8 mouse cellular contexts compared by ENCODE assay signal in the genomic region with DNA sequence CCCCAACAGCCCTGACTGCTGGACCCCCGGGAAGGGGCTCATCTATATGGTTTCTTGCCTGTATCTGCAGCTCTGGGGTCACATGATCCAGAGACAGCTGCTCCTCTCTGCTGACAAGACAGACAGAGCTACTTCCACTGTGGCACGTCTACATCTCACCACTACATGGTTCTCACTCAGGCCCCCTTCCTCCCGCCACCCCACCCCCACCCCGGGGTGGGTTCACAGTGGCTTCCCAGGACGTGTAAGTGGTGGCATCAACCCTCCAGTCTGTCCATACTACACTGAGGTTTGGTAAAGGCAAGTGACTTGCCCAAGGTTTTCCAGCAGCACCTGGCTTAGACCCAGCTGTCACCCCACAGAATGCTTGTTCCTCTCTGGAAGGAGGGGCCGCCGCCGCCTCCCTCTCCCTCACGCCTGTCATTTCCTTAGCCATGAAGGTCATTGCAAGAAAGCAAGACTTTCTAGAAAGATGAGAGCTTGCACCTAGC. TPM values are rescaled to one million over a fixed set of nuclear protein-coding genes. Genes with fewer than 3 reads are reported as not detected.
A peak's percentile ranks its signal among the peaks of the same experiment; 100 is the strongest.
DNase-seq lines count a peak whose midpoint lies in the region; ATAC-seq lines count a peak whose summit lies in the region.

No protein-coding gene starts in this region.

- H3K4me3 ChIP-seq in limb, embryonic 13.5 days: peak overlapping the region; percentile 81

- no peaks in the 10 kb centered on the region for H3K27me3 ChIP-seq in limb, embryonic 13.5 days

- H3K9ac ChIP-seq in limb, embryonic 13.5 days: peak overlapping the region; percentile 91

- ATAC-seq in frontal cortex, adult (ENCODE audit: low TSS enrichment): peak; percentile 7; the same call in 1 of the 2 replicates
- no peak for ATAC-seq in limb, embryonic 13.5 days (ENCODE audit: low FRiP score, low read depth)
- no peak for ATAC-seq in CD4-positive, CD25-positive, alpha-beta regulatory T cell, adult 4 months

- 49% methylated on average over 9 of the region's 9 CpGs for WGBS in limb, embryonic 13.5 days

- no peaks in the 10 kb centered on the region for H3K9me3 ChIP-seq in limb, embryonic 13.5 days

- DNase-seq in frontal cortex, postnatal 14 days (ENCODE audit: low spot score in 2 of 2): no peak
- peak; percentile 31 for DNase-seq in thymus, postnatal 4 days
- DNase-seq in thymus, postnatal 25 days: no peak
- no peak for DNase-seq in kidney, postnatal 25 days
- DNase-seq in heart, adult 9 months (ENCODE audit: low spot score in 2 of 2): no peak

- peak overlapping the region; percentile 81 for H3K27ac ChIP-seq in limb, embryonic 13.5 days

- peak overlapping the region; percentile 90 for H3K4me2 ChIP-seq in limb, embryonic 13.5 days (replicated peaks)

- peaks cover 23% of the 10 kb centered on the region for H3K36me3 ChIP-seq in limb, embryonic 13.5 days

- H3K4me1 ChIP-seq in limb, embryonic 13.5 days: peaks cover 35% of the 10 kb centered on the region

RNA-seq across cellular contexts. Expression of gene Ciz1, which starts 0.6 kb away (rescaled TPM):
- polyA plus RNA-seq in limb, embryonic 13.5 days (2015; fragmentation: Nextera tagmentation; extraction: Ambion mirVana): 49.8 and 54.9 TPM in 2 replicates
- polyA plus RNA-seq in CD4-positive, CD25-positive, alpha-beta regulatory T cell, adult 4 months (2017; shearing (Covaris generic)): 100 to 1,000 TPM in 1 of 2 experiments, 10 to 100 TPM in 1; 58.7 to 103 TPM

RNA-seq across cellular contexts. Expression of gene Dnm1, which starts 1.6 kb away (rescaled TPM):
- 32.4 and 32.5 TPM in 2 replicates for polyA plus RNA-seq in limb, embryonic 13.5 days (2015; fragmentation: Nextera tagmentation; extraction: Ambion mirVana)
- not detected for polyA plus RNA-seq in CD4-positive, CD25-positive, alpha-beta regulatory T cell, adult 4 months (2017; shearing (Covaris generic))

RNA-seq across cellular contexts. Expression of gene 1110008P14Rik, which starts 30.2 kb away (rescaled TPM):
- 45.8 and 48.7 TPM in 2 replicates for polyA plus RNA-seq in limb, embryonic 13.5 days (2015; fragmentation: Nextera tagmentation; extraction: Ambion mirVana)
- 10 to 100 TPM; 46.6 to 52.9 TPM for polyA plus RNA-seq in CD4-positive, CD25-positive, alpha-beta regulatory T cell, adult 4 months (2017; shearing (Covaris generic))

RNA-seq across cellular contexts. Expression of gene Lcn2, which starts 36.5 kb away (rescaled TPM):
- polyA plus RNA-seq in limb, embryonic 13.5 days (2015; fragmentation: Nextera tagmentation; extraction: Ambion mirVana): 0.27 and 0.36 TPM in 2 replicates
- polyA plus RNA-seq in CD4-positive, CD25-positive, alpha-beta regulatory T cell, adult 4 months (2017; shearing (Covaris generic)): not detected

RNA-seq across cellular contexts. Expression of gene Ptges2, which starts 44.2 kb away (rescaled TPM):
- polyA plus RNA-seq in limb, embryonic 13.5 days (2015; fragmentation: Nextera tagmentation; extraction: Ambion mirVana): 29.8 and 30.1 TPM in 2 replicates
- polyA plus RNA-seq in CD4-positive, CD25-positive, alpha-beta regulatory T cell, adult 4 months (2017; shearing (Covaris generic)): under 1 TPM; 0.34 to 0.50 TPM

Comparison
In these comparisons a context has a peak if more than half of its experiments do, and no peak if none do; other contexts are left out.
1. RNA of gene Dnm1, which starts 1.6 kb away (polyA plus RNA-seq): 32.4 to 32.5 TPM in limb, embryonic 13.5 days; not detected in CD4-positive, CD25-positive, alpha-beta regulatory T cell, adult 4 months; every median in the first group is over 10 times any median in the second.